Mouse (Mus musculus) hindlimb bud, embryonic 11.5 days (tissue): Measurements from ENCODE around the gene Ip6k2.

Experiments
- DNase-seq: peaks from one replicate; pipeline ENCODE4 v3.0.0-alpha.2; 2012; ENCODE audit warnings: low read depth, low spot score; ENCODE audit errors: extremely low spot score

Gene Ip6k2

GRCm38 (mm10) chr9:108783548-108784463 is at the start of gene Ip6k2:
TSS of gene Ip6k2 (plus strand) at chr9:108783796.
- DNase-seq = peak; percentile 60

GRCm38 (mm10) chr9:108734626-108735025 is 49.0 kb upstream of the Ip6k2 start:
- DNase-seq = no peak

DNA sequence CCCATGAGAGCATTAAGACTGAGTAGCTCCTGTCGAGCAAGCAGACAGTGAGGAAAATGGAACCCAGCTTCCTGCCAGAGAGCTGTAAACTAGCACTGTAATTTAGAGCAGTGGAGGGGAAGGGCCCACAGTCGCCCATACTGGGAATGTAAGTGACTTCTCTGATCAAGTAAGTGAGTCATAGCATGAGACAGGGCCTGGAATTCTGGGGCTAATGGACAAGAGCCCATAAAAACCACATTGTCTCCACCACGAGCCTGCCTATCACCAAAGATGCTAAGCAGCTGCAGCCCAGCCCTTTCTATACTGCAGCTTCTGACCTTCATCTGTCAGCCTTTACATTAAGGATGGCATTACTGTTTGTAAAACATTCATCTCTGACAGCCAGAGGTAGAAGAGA is 44.4 kb upstream of the Ip6k2 start:
- DNase-seq = no peak

- no peak for DNase-seq
Observed at GRCm38 (mm10) chr9:108740062-108740461, 43.5 kb upstream of the Ip6k2 start.

DNA sequence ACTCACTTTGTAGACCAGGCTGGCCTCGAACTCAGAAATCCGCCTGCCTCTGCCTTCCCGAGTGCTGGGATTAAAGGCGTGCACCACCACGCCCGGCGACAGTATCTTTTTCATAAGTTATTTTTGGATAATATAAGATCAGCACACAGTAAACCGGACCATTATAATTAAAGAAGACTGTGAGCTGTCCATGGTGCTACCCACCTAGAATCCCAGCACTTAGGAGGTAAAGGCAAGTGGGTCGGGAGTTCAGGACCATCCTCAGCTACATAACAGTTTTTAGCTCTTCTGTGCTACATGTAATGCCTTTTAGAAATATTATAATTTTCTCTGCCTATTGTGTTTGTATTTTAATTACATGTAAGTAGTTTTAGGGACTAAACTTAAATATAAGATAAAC is 41.5 kb upstream of the Ip6k2 start:
- DNase-seq = no peak

DNA sequence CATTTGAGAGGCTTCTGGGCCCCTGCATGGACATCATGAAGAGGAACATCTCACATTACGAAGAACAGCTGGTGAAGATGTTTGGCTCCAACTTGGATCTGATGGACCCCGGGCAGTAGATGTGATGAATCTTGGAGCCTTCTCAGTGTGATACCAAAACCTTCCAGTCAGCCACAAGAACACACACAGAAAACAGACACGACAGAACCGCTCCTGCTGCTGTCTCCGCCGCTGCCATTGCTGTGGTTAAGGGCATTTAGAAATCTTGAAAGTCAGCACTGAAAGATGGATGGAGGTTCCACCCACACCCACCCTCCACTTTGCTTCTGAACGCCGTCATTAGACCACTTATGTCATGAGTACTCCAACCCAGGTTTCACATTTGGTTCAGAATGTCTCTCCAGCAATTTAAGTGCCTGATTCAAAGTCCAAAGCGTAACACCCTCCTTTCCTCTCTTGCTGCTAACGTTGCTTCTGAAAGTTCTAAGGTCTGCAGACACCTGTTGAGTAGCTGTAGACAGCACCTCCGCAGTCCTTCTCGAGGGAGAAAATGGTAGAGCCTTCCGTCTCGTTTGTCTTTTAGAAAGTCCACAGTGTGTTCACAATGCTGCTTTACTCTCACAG is 36.6 kb upstream of the Ip6k2 start:
- no peak for DNase-seq

DNA sequence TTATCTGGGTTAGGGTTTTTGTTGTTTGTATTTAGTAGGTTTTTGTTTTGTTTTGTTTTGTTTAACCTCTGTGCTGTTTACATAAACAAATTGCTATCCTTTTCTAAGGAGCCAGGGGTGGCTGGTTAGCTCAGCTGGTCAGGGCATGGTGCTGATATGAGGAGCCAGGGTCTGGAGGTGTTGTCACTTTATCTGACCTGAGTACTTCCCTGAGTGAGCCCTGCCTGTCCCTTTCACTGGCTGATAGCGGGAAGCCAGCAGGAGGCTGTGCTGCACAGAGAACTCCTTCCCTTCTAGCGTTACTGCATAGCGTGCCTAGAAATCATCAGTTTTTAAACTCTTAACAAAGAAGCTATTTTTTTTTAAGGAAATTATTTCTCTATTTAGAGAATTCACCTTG is 35.9 kb upstream of the Ip6k2 start:
- no peak for DNase-seq

DNA sequence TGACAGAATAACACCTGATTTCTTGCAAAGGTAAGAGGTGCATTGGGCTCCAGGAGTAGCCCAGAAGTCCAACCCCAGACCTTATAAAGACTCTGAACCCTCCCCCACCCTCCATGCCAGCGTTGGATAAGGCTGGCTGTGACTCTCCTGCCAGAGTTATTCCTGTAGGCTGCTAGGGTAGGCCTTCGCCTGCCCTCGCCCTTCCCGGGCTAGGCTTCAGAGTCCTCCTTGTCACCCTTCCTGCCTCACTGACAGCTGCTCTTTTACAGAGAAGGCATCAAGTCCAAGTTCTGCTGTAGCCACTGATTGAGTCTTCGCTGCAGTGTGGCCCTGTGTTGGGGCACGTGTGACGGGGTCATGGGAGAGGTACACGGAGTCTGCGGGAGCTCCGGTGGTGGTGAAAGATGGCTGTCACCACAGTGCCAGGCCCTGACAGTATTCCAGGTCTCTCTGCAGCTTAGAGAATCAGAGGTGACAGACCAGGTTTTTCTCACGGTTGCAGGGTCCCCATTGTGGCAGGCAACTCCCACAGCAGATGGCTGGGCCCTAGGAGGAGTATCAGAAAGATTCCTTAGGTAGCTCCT is 34.9 kb upstream of the Ip6k2 start:
- no peak for DNase-seq

DNA sequence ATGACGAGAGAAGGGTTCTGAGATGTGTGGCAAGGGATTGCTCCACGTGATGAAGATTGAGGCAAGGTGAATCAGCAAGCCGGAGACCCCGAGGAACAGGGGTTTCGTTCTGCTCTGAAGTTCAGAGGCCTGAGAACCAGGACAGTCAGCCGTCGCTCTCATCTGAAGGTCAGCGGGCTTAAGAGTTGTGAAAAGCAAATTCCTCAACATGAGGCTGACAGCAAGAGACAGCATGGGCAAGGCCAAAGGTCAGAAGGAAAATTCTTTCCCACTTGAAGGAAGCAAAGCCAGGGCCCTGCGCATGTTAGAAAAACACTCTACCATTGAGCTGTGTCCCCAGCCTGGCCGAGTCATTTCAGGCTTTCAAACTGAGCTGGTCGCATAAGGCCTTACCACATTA is 33.0 kb upstream of the Ip6k2 start:
- no peak for DNase-seq

DNA sequence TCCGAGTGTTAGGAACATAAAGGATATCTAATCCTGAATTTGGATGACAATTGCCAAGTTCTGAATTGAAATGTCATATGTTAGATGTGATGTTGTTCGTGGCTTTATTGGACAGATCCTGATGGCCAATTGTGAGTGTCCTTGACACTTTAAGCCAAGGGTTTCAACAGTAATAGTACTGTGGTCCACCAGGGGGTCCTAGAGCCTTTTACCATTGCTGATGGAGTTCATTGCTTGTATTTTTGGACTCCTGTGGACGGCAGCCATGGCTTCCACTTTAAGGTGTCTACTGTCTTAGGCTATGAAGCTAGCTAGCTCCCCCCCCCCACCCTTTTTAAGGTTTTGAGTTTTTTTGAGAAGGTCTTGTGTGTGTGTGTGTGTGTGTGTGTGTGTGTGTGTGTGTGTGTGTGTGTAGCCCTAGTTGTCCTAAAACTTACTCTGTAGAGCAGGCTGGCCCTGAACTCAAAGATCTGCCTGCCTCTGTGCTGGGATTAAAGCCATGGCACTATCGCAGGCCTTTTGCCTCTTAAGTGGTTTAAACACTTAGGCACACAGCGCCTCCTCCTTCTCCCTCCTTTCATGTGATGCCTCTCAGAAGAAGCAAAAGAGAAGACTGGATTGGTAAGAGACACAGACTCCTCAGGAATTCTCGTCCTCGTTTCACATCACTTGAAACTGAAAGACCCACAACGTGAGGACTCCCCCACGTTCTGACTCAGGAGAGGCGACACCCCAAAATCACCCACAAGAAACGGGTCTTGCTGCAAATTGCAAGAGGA is 31.3 kb upstream of the Ip6k2 start:
- DNase-seq = no peak

DNA sequence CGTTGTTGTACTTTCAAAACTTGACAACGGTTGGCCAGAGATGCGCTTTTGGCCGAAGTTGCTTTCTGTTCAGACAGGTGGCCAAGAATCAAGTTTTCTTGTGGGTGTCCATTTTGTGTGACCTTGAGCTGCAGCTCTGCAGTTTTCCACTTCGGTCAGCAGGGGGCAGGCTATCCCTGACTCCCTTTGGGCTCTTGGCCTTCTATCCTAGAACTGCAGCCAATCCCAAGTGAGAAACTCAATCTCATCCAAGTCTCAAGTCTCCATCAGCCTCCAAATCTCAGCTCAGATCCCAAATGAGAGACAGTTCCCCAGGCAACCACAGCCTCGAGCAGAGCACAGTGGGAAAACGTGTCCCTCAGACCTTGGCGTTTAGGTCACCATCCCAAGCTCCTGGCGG is 30.3 kb upstream of the Ip6k2 start:
- DNase-seq = no peak

DNA sequence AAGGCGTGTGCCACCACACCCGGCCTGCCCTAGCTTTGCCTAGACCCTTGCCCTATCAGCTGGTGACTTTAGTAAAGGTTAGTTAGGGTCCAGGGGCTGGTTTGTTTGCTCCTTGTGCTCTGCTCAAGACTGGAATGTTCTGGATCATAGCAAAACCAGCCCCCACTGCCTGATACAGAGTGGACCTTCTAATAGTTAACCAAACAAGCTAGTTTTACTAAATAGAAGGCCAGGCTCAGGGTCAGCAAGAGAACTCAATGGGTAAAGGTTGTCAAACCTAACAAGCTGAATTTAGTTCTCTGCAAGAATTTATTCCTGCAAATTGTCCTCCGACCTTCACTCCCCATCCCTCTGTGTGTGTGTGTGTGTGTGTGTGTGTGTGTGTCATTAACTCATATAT is 29.6 kb upstream of the Ip6k2 start:
- no peak for DNase-seq

DNA sequence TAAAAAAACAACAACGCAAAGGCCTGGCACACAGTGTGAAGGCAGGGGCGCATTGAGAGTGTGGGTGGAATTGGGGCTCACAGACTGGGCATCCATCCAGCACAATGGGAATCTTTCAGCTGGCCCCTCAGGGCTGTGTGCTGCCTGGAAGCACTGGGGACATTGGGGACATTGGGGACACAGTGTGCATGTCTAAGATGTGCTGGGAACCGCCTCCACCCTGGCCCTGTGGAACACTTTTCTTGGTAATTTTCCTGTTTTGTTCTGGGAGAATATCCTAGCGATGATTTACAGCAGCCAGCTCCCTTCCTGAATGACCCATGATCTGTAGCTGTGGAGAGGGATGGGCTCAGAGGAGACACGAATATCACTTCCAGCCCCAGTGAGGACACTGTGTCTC is 29.2 kb upstream of the Ip6k2 start:
- DNase-seq = no peak

DNA sequence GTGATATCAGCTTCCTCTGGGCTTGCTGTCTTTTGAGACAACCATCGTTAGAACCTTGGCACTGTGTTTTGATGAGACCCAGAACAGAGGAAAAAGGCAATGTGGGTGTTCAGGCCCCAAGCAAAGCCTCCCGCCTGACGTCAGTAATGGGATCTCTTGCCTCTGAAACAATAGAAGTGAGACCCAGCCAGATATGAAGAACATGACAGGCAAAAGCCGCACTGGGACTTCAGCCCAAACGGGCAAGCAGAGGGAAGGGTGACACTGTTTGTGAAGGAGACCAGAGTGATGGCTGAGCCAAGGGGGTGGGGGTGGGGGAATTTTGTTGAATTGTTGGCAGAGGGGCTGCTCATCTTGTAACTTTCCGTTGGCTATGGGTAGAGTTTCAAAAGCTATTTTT is 26.2 kb upstream of the Ip6k2 start:
- no peak for DNase-seq

- DNase-seq = no peak
Observed at GRCm38 (mm10) chr9:108759121-108759520, 24.5 kb upstream of the Ip6k2 start.

DNA sequence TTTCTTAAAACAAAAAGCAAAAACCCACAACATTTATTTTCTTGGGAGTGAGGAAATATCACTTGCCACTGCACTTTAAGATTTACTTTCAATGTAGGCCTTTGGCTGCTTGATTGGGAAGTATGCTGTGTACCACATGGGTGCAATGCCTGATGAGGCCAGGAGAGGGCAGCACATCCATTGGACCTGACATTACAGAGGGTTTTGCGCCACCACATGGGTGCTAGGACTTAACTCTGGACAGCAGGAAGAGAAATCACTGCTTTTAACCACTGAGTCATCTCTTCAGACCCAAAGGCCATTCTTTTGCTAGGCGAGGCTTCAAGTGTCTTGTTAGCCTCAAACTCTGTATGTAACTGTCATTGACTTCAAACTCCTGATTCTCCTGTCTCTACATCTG is 23.8 kb upstream of the Ip6k2 start:
- peak; percentile 5 for DNase-seq

DNA sequence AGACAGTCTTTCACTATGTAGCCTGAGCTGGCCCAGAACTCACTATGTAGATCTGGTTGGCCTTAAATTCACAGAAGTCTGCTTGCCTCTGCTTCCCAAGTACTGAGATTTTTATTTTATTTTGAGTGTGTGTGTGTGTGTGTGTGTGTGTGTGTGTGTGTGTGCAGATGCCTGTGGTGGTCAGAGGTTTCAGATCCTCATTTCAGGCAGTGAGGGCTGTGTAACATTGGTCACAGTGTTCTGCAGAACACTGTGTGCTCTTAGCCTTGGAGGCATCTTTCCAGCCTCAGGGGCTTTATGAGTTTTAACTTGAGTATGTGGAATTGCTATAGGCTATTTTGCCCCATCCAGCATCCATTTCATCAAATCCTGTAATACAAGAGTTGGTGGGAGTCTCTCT is 22.0 kb upstream of the Ip6k2 start:
- DNase-seq = no peak

- no peak for DNase-seq
Observed at GRCm38 (mm10) chr9:108764971-108765370, 18.6 kb upstream of the Ip6k2 start.

DNA sequence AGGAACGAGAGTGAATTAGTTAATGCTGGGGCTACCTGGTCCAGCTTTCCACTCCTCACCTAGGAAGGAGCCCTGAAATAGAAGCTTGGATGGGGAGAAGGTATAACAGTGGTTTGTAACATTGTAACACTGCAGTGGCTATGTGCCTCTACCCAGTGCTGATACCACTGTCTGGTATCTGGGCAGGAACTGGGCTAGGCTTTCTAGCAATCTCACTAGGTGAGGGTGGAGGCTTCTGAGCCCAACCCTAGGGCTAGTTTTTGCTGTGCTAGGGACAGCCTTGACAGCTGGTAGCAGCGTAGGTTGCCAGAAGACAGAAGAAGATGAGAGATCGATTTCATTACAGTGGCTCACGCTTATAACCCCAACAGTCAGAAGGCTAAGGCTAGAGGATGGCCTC is 7.0 kb upstream of the Ip6k2 start:
- no peak for DNase-seq

- no peak for DNase-seq
Observed at GRCm38 (mm10) chr9:108777276-108777675, 6.3 kb upstream of the Ip6k2 start.

- no peak for DNase-seq
Observed at GRCm38 (mm10) chr9:108780959-108781358, 2.6 kb upstream of the Ip6k2 start.
